In the genomic region with DNA sequence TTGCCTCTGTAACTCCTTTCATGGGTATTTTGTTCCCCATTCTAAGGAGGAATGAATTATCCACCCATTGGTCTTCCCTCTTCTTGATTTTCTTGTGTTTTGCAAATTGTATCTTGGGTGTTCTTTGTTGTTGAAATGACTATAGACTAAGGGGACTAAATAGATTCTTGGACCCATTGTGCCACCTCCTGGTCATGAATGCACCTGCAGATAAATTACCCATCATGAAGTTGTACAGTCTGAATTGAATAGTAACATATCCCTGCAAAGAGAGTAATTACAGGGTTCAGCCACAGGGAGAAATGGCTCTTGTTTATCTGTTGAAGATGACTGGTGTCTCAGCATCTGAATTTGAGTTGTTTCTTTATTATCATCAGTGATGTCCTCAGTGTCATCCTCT, we compare ENCODE assay signal across 8 mouse cellular contexts.
DNase-seq lines count a peak whose midpoint lies in the region; ATAC-seq and TF ChIP-seq lines count a peak whose summit lies in the region.
"Not testable (repeated sequence)": the region's sequence is repeated elsewhere in the genome, so short reads cannot be mapped to it uniquely, and the experiment has no call there.

No protein-coding gene starts in this region.

- not testable (repeated sequence) for TF ChIP-seq EP300 in CH12.LX (IDR thresholded peaks at IDR 0.05; ENCODE audit: low read length); liver, postnatal 0 days (IDR thresholded peaks at IDR 0.05; ENCODE audit: low read depth)

- peak in 1 of 2 experiments; percentile 28; a peak in 2 of 4 replicates for TF ChIP-seq CTCF in CH12.LX (conservative IDR thresholded peaks at IDR 0.05 in 1 of 2, IDR thresholded peaks at IDR 0.05 in 1 of 2; ENCODE audit: low read depth in 2 of 2, low read length in 2 of 2)
- TF ChIP-seq CTCF in liver, postnatal 0 days (IDR thresholded peaks at IDR 0.05; ENCODE audit: low read depth): 0 out of 2 replicates have a peak, but pooled peaks have one; percentile 22

- peak; percentile 23 for TF ChIP-seq RAD21 in CH12.LX (IDR thresholded peaks at IDR 0.05; ENCODE audit: low read depth, low read length)

- not testable (repeated sequence) for H3K27me3 ChIP-seq in CH12.LX (replicated peaks); liver, postnatal 0 days (ENCODE audit: insufficient read depth, low read length)

- H3K4me2 ChIP-seq in CH12.LX (ENCODE audit: insufficient read depth, low read depth, poor library complexity, severe bottlenecking); liver, postnatal 0 days (ENCODE audit: low read depth, low read length): not testable (repeated sequence)

- not testable (repeated sequence) for TF ChIP-seq POLR2A in CH12.LX (IDR thresholded peaks at IDR 0.05; ENCODE audit: low read depth, low read length)

- in situ Hi-C loops in CH12.LX (cut with MboI; ENCODE audit: low pct_ligation_motif_present, low pct_unique_long_range_greater_than_20kb, low sequenced_read_pairs): not testable (repeated sequence)

- not testable (repeated sequence) for H3K9me3 ChIP-seq in CH12.LX (replicated peaks; ENCODE audit: low read length); liver, postnatal 0 days (ENCODE audit: low read length)

- dilution Hi-C loops in CH12.LX (cut with MboI; ENCODE audit: extremely low pct_ligation_motif_present, extremely low pct_unique_long_range_greater_than_20kb, low sequenced_read_pairs): not testable (repeated sequence)

- ATAC-seq in common myeloid progenitor, adult 5-6 weeks (replicated peaks; ENCODE audit: low read depth, poor library complexity, severe bottlenecking): peak; percentile 83
- not testable (repeated sequence) for ATAC-seq in liver, postnatal 0 days

- H3K36me3 ChIP-seq in CH12.LX (replicated peaks in 1 of 2; ENCODE audit: control insufficient read depth in 1 of 2, insufficient read depth in 1 of 2, low read length in 1 of 2); liver, postnatal 0 days (replicated peaks; ENCODE audit: insufficient read depth, low read length): not testable (repeated sequence)

- not testable (repeated sequence) for H3K9ac ChIP-seq in CH12.LX (ENCODE audit: insufficient read depth, low read depth); liver, postnatal 0 days (replicated peaks)

- not testable (repeated sequence) for H3K4me3 ChIP-seq in CH12.LX (replicated peaks in 1 of 3; ENCODE audit: low read depth in 2 of 3, low read length in 2 of 3, poor library complexity in 1 of 3); liver, postnatal 0 days (ENCODE audit: low read depth, low read length)

- not testable (repeated sequence) for H3K27ac ChIP-seq in CH12.LX (ENCODE audit: insufficient read depth, low read depth); liver, postnatal 0 days (ENCODE audit: low read depth)

- H3K4me1 ChIP-seq in CH12.LX (ENCODE audit: control insufficient read depth in 1 of 2, insufficient read depth in 2 of 2); liver, postnatal 0 days (ENCODE audit: insufficient read depth): not testable (repeated sequence)

- not testable (repeated sequence) for H3K79me2 ChIP-seq in CH12.LX (replicated peaks; ENCODE audit: control insufficient read depth, extremely low read depth, insufficient read depth, poor library complexity, severe bottlenecking)

- peak; percentile 0 to 3 for DNase-seq in B cell, adult 2 months
- DNase-seq in CH12.LX (ENCODE audit: extremely low read depth); liver, postnatal 0 days: not testable (repeated sequence)
- peak; percentile 5 for DNase-seq in MN1 (ENCODE audit: low spot score)
- DNase-seq in naive thymus-derived CD4-positive, alpha-beta T cell, adult 2 months (ENCODE audit: low read depth): peak; percentile 61
- DNase-seq in thymus, postnatal 0 days (ENCODE audit: low spot score): peak; percentile 7
- DNase-seq in thymus, postnatal 4 days: peak; percentile 19

TF ChIP-seq in CH12.LX, 34 proteins besides CTCF, POLR2A, EP300 and RAD21:
- 0 out of 2 replicates have a peak, but pooled peaks have one; percentile 5 for TF ChIP-seq SMC3 (IDR thresholded peaks at IDR 0.05; ENCODE audit: low read depth, low read length)
TF ChIP-seq in CH12.LX: peak in this region for 1; not testable (repeated sequence) for 33.
